Mouse (Mus musculus) forebrain, embryonic 15.5 days (tissue): Measurements from ENCODE around the gene Cpz. TPM values are rescaled to one million over a fixed set of nuclear protein-coding genes. Genes with fewer than 3 reads are reported as not detected.

ENCODE experiments used
- ATAC-seq: fragments of 200-750 bp; cut with Nextera tagmentation; replicated peaks from 2 replicates; pipeline ENCODE4 v1.8.0; 2017; ENCODE audit warnings: mild to moderate bottlenecking, moderate TSS enrichment, moderate library complexity
- H3K27ac ChIP-seq: fragments of 300-500 bp; sonication (generic); replicated peaks from 2 replicates; pipeline ENCODE4 v1.5.1; 2015; ENCODE audit warnings: mild to moderate bottlenecking, inconsistent platforms
- H3K27me3 ChIP-seq: fragments of 300-500 bp; sonication (generic); 2 replicates; pipeline ENCODE4 v1.6.1; 2015; ENCODE audit warnings: inconsistent platforms
- H3K36me3 ChIP-seq: fragments of 300-500 bp; sonication (generic); 2 replicates; pipeline ENCODE4 v1.6.1; 2015; ENCODE audit warnings: mild to moderate bottlenecking, inconsistent platforms
- H3K4me1 ChIP-seq: fragments of 300-500 bp; sonication (generic); 2 replicates; pipeline ENCODE4 v1.6.1; 2015; ENCODE audit warnings: inconsistent platforms
- H3K4me2 ChIP-seq: fragments of 300-500 bp; sonication (generic); replicated peaks from 2 replicates; pipeline ENCODE4 v1.6.1; 2015; ENCODE audit warnings: mild to moderate bottlenecking, inconsistent platforms
- H3K4me3 ChIP-seq: fragments of 300-500 bp; sonication (generic); 2 replicates; pipeline ENCODE4 v1.5.1; 2015; ENCODE audit warnings: mild to moderate bottlenecking, inconsistent platforms
- H3K9ac ChIP-seq: fragments of 300-500 bp; sonication (generic); replicated peaks from 2 replicates; pipeline ENCODE4 v1.6.1; 2015; ENCODE audit warnings: mild to moderate bottlenecking, inconsistent platforms
- H3K9me3 ChIP-seq: fragments of 300-500 bp; sonication (generic); 2 replicates; pipeline ENCODE4 v1.6.1; 2016; ENCODE audit warnings: inconsistent platforms
- WGBS: fragments of 180-500 bp; shearing (Covaris S2); methylation state at CpG from one replicate; pipeline ENCODE4 v1.1.7; 2015; ENCODE audit warnings: mixed read lengths; 5-methylcytosine and 5-hydroxymethylcytosine counted together
- polyA plus RNA-seq: library from polyadenylated mRNA; unstranded; fragments of >200 nt; fragmentation: Nextera tagmentation; extraction: Ambion mirVana; gene quantifications from 2 replicates; pipeline ENCODE4 v1.2.1, GENCODE M21; 2015

Cpz gene
- polyA plus RNA-seq, 1 experiment from 2014 or later: 1.6 TPM

DNA sequence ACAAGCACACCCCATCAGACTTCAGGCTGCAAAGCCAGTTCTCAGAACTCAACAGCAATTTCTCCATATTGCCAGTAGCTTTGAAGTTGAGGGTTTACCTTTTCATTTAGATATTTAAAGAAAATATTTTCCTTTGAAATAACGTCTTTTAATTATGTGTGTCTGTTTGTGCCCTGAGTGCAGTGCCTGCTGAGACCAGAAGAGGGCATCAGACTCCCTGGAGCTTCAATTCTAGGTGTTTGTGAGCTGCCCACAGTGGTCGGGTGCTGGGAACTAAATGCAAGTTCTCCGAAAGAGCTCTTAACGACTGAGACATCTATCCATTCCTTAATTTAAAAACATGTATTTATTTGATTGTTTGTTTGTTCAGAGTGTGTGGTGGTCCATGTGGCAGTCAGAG lies 65.7 kb downstream of the Cpz start:
- no peak overlapping the region for H3K9ac ChIP-seq
- H3K4me3 ChIP-seq: no peak overlapping the region
- peaks cover 13% of the 10 kb centered on the region for H3K4me1 ChIP-seq
- no peaks in the 10 kb centered on the region for H3K27me3 ChIP-seq
- H3K4me2 ChIP-seq: no peak overlapping the region
- no peaks in the 10 kb centered on the region for H3K36me3 ChIP-seq
- WGBS: 78% methylated on average over 4 of the region's 4 CpGs
- H3K9me3 ChIP-seq: no peaks in the 10 kb centered on the region
- no peak for ATAC-seq
- no peak overlapping the region for H3K27ac ChIP-seq

DNA sequence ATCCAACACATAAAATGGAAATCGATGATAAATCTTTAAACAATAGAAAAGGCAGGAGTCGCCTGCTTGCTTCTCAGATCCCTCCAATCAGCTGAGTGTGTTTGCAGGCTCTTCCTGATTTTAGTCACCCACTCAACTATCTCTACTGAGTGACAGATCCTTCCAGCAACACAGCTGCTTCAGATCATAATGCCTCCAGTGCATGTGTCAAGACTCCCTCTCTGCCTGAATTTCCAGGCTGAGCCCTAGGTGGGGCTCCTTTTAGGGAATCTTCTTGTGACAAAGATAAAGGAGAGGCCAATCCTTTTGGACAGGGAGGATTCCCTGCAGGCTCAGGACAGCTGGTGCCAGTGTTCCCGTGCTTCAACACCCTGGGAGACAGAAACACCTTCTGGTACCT lies 67.2 kb downstream of the Cpz start:
- H3K27ac ChIP-seq: no peak overlapping the region
- no peaks in the 10 kb centered on the region for H3K9me3 ChIP-seq
- no peak overlapping the region for H3K9ac ChIP-seq
- ATAC-seq: no peak
- WGBS: 64% methylated on average over 3 of the region's 3 CpGs
- H3K4me2 ChIP-seq: no peak overlapping the region
- H3K4me3 ChIP-seq: no peak overlapping the region
- H3K36me3 ChIP-seq: no peaks in the 10 kb centered on the region
- peaks cover 27% of the 10 kb centered on the region for H3K4me1 ChIP-seq
- no peaks in the 10 kb centered on the region for H3K27me3 ChIP-seq

DNA sequence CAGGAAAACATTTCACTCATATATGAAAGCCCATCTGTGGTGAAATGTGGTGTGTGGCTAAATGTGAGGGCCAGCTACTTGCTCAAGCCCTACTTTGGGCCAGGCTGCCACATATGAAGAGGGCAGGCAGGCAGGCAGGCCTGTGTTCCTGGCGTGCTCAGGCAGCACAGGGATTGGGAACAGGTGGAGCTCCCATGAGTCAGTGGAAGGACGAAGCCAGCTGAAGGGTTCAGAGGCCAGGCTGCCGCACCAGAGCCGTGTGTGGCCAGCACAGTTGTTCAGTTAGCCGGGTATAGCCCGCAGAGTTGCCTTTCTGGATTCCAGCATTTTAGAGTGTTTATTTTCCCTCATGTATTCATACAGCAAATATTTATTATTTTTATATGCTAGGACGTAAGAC lies 68.1 kb downstream of the Cpz start:
- no peak for ATAC-seq
- peaks cover 29% of the 10 kb centered on the region for H3K4me1 ChIP-seq
- 86% methylated on average over 7 of the region's 7 CpGs for WGBS

DNA sequence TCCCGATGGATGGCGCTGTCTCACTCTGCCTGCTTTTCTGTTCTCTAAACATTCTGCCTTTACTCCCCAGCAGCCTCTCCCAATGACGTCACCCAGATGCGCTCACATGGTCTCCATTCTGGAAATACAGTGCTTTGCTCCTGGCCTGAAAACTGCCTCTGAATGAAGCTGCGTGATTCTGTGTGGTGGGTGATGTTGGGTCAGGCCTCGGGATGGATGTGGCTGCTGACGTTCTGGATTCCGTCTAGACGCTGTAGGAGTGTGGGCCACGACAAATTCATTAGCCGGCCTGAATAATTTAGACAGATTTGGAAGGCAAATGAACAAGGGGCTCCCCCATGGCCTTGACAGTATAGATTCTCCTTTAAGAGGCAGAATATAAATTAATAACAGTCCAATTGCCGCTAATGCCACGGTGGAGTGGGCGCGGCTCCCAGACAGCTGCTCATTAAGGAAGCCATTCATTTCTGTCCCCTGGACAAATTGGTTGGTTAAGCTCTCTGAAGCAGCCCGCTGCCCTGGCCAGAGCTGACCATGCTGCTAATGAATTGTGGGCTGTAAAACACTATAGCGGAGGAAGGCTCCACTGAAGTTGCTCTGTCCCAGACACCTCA lies 71.2 kb downstream of the Cpz start:
- 0 out of 2 replicates have a peak overlapping the region, but pooled peaks have one; percentile 16 for H3K9ac ChIP-seq
- peak overlapping the region; percentile 7 for H3K4me3 ChIP-seq
- WGBS: 5% methylated on average over 17 of the region's 17 CpGs
- H3K4me2 ChIP-seq: peak overlapping the region; percentile 34
- peak overlapping the region; percentile 69 for H3K27ac ChIP-seq
- H3K36me3 ChIP-seq: no peaks in the 10 kb centered on the region
- H3K4me1 ChIP-seq: peaks cover 35% of the 10 kb centered on the region
- no peaks in the 10 kb centered on the region; the same call in 1 of the 2 replicates for H3K27me3 ChIP-seq
- no peaks in the 10 kb centered on the region for H3K9me3 ChIP-seq
- peak; percentile 83 for ATAC-seq

More for the DNA sequence above, 68.1 kb downstream of the Cpz start:
- Histone ChIP-seq H3K9me3 (no peaks in the 10 kb centered on the region), H3K9ac (no peak overlapping the region), H3K27ac (no peak overlapping the region), H3K36me3 (no peaks in the 10 kb centered on the region), H3K27me3 (no peaks in the 10 kb centered on the region), H3K4me3 (no peak overlapping the region), H3K4me2 (no peak overlapping the region)

Other genes with a start within 250 kb of the Cpz start
- gene Adra2c, start 247.4 kb downstream of the Cpz start, polyA plus RNA-seq: 0.89 and 1.1 TPM in 2 replicates
- not detected in 2 replicates for gene Hmx1, start 136.6 kb downstream of the Cpz start, polyA plus RNA-seq
- gene Trmt44, start 49.4 kb upstream of the Cpz start, polyA plus RNA-seq: 8.3 and 8.7 TPM in 2 replicates
- 14.0 and 15.5 TPM in 2 replicates for gene Acox3, start 57.3 kb upstream of the Cpz start, polyA plus RNA-seq
- gene Htra3, start 154.1 kb upstream of the Cpz start, polyA plus RNA-seq: 9.6 and 10.9 TPM in 2 replicates
- gene Sh3tc1, start 214.3 kb upstream of the Cpz start, polyA plus RNA-seq: 1.5 and 1.9 TPM in 2 replicates
- 8.5 and 9.1 TPM in 2 replicates for gene Ablim2, start 232.2 kb upstream of the Cpz start, polyA plus RNA-seq